Mouse (Mus musculus) stomach, embryonic 14.5 days (tissue): ENCODE measurements around the gene Slc16a8. TPM values are rescaled to one million over a fixed set of nuclear protein-coding genes. Genes with fewer than 3 reads are reported as not detected.
A peak's percentile ranks its signal among the peaks of the same experiment; 100 is the strongest.

Experiments used
- ATAC-seq: fragments of 200-750 bp; cut with Nextera tagmentation; 2 replicates; pipeline ENCODE4 v1.8.0; 2017; ENCODE audit warnings: low read depth, moderate TSS enrichment; ENCODE audit not compliant: insufficient number of reproducible peaks, insufficient read depth, low FRiP score
- H3K27ac ChIP-seq: fragments of 300-500 bp; sonication (generic); 2 replicates; pipeline ENCODE4 v1.5.1; 2014; ENCODE audit warnings: mild to moderate bottlenecking, low read length, moderate library complexity, mixed read lengths
- H3K27me3 ChIP-seq: fragments of 300-500 bp; sonication (generic); 2 replicates; pipeline ENCODE4 v1.6.1; 2014; ENCODE audit warnings: low read length, control low read depth, mixed read lengths; ENCODE audit not compliant: control insufficient read depth, insufficient read depth
- H3K36me3 ChIP-seq: fragments of 300-500 bp; sonication (generic); 2 replicates; pipeline ENCODE4 v1.6.1; 2014; ENCODE audit warnings: mild to moderate bottlenecking, control low read depth, low read length, moderate library complexity, mixed read lengths; ENCODE audit not compliant: control insufficient read depth, insufficient read depth
- H3K4me1 ChIP-seq: fragments of 300-500 bp; sonication (generic); 2 replicates; pipeline ENCODE4 v1.6.1; 2014; ENCODE audit warnings: low read length, control low read depth, mixed read lengths; ENCODE audit not compliant: control insufficient read depth, insufficient read depth
- H3K4me2 ChIP-seq: fragments of 300-500 bp; sonication (generic); replicated peaks from 2 replicates; pipeline ENCODE4 v1.6.1; 2014; ENCODE audit warnings: low read depth, low read length, control low read depth
- H3K4me3 ChIP-seq: fragments of 300-500 bp; sonication (generic); 2 replicates; pipeline ENCODE4 v1.5.1; 2014; ENCODE audit warnings: low read depth, low read length, control low read depth
- H3K9ac ChIP-seq: fragments of 300-500 bp; sonication (generic); replicated peaks from 2 replicates; pipeline ENCODE4 v1.6.1; 2014; ENCODE audit warnings: low read depth, mild to moderate bottlenecking, control low read depth, low read length, moderate library complexity, mixed read lengths
- H3K9me3 ChIP-seq: fragments of 300-500 bp; sonication (generic); 2 replicates; pipeline ENCODE4 v1.6.1; 2016; ENCODE audit warnings: low read depth, low read length, control low read depth; ENCODE audit not compliant: control insufficient read depth
- WGBS: fragments of 180-500 bp; shearing (Covaris S2); extraction: QIAGEN DNeasy Blood & Tissue Kit; methylation state at CpG from one replicate; pipeline ENCODE4 v1.1.7; 2014; 5-methylcytosine and 5-hydroxymethylcytosine counted together
- polyA plus RNA-seq: library from polyadenylated mRNA; unstranded; fragments of >200 nt; fragmentation: Nextera tagmentation; extraction: Ambion mirVana; gene quantifications from 2 replicates; pipeline ENCODE4 v1.2.1, GENCODE M21; 2014

Slc16a8 gene
- polyA plus RNA-seq, 1 experiment from 2014 or later: 0.19 TPM

- H3K27ac ChIP-seq: no peak overlapping the region
- peak; percentile 33; the same call in 1 of the 2 replicates for ATAC-seq
- peaks cover 10% of the 10 kb centered on the region for H3K4me1 ChIP-seq
- H3K27me3 ChIP-seq: no peaks in the 10 kb centered on the region
- no peaks in the 10 kb centered on the region for H3K9me3 ChIP-seq
- no peaks in the 10 kb centered on the region for H3K36me3 ChIP-seq
- 24% methylated on average over 13 of the region's 13 CpGs for WGBS
- no peak overlapping the region for H3K9ac ChIP-seq
- H3K4me3 ChIP-seq: no peak overlapping the region
- H3K4me2 ChIP-seq: no peak overlapping the region
Observed at GRCm38 (mm10) chr15:79201491-79202150, 52.9 kb downstream of the Slc16a8 start.

Other genes starting within 250 kb of the Slc16a8 start
- 160 and 175 TPM in 2 replicates for gene H1f0, start 226.3 kb downstream of the Slc16a8 start, polyA plus RNA-seq
- gene Galr3, start 212.9 kb downstream of the Slc16a8 start, polyA plus RNA-seq: 0.30 and 0.39 TPM in 2 replicates
- gene Ankrd54, start 191.9 kb downstream of the Slc16a8 start, polyA plus RNA-seq: 42.7 and 44.1 TPM in 2 replicates
- 218 and 224 TPM in 2 replicates for gene Eif3l, start 179.6 kb downstream of the Slc16a8 start, polyA plus RNA-seq
- gene Micall1, start 145.9 kb downstream of the Slc16a8 start, polyA plus RNA-seq: 12.1 and 12.5 TPM in 2 replicates
- gene Polr2f, start 113.8 kb downstream of the Slc16a8 start, polyA plus RNA-seq: 367 and 376 TPM in 2 replicates
- 8.7 TPM in 2 replicates for gene 1700088E04Rik, start 113.5 kb downstream of the Slc16a8 start, polyA plus RNA-seq
- 16.8 TPM in 2 replicates for gene Sox10, start 89.5 kb downstream of the Slc16a8 start, polyA plus RNA-seq
- gene Pick1, start 25.6 kb downstream of the Slc16a8 start, polyA plus RNA-seq: 28.7 and 33.1 TPM in 2 replicates
- gene Gm49486, start 25.4 kb downstream of the Slc16a8 start, polyA plus RNA-seq: 0.93 and 1.3 TPM in 2 replicates
- gene Baiap2l2, start 30.8 kb upstream of the Slc16a8 start, polyA plus RNA-seq: 5.9 and 8.6 TPM in 2 replicates
- 16.6 and 17.4 TPM in 2 replicates for gene Pla2g6, start 73.6 kb upstream of the Slc16a8 start, polyA plus RNA-seq
- gene Maff, start 91.9 kb upstream of the Slc16a8 start, polyA plus RNA-seq: 4.2 and 6.1 TPM in 2 replicates
- 51.2 and 64.3 TPM in 2 replicates for gene Tmem184b, start 148.8 kb upstream of the Slc16a8 start, polyA plus RNA-seq
- 64.3 and 70.3 TPM in 2 replicates for gene Csnk1e, start 200.8 kb upstream of the Slc16a8 start, polyA plus RNA-seq